Mouse (Mus musculus) cerebellum, adult 2 months (tissue): ENCODE data around the gene Zfp800.

Experiments used
- CTCF ChIP-seq: fragments of 200-500 bp; IDR thresholded peaks from 2 replicates; pipeline ENCODE4 v1.5.1; 2011; ENCODE audit warnings: low read depth, mild to moderate bottlenecking, control low read depth, low read length, moderate library complexity, borderline replicate concordance; ENCODE audit not compliant: insufficient read depth
- POLR2A ChIP-seq: fragments of 200-500 bp; IDR thresholded peaks from 2 replicates; pipeline ENCODE4 v1.6.1; 2011; ENCODE audit warnings: low read length, control low read depth, borderline replicate concordance; ENCODE audit not compliant: insufficient read depth

DNA sequence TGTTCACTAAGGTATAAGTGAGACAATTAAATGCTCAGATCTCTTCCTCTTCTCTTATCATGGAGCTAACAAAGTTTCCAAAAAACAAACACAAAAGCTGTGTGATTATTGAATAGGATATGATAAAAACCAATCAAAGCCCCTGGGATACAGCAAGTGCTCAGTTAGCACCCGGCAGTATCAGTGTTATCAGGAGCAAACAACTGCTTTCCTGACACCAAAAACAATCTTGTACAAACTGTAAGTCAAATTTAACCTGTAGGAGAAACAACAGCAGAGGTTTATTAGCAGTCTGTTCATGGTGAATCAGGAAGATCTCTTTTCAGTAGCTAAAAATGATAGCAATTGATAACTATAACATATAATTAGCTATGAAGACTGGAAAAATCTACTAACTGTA is 140.0 kb downstream of the Zfp800 start:
- TF ChIP-seq POLR2A (no peak), CTCF (no peak)
